Mouse (Mus musculus) heart, adult 2 months (tissue): ENCODE data around the gene Fcmr. TPM values are rescaled to one million over a fixed set of nuclear protein-coding genes. Genes with fewer than 3 reads are reported as not detected.

Experiments used
- DNase-seq, 2 experiments: peaks; one replicate each; pipeline ENCODE4 v3.0.0; 2021
- H3K27ac ChIP-seq: fragments of 200-600 bp; 2 replicates; pipeline ENCODE4 v1.8.1; 2022
- H3K27me3 ChIP-seq: fragments of 200-500 bp; 2 replicates; pipeline ENCODE4 v1.6.1; 2012; ENCODE audit warnings: mild to moderate bottlenecking, low read length, inconsistent platforms, mixed read lengths; ENCODE audit not compliant: control insufficient read depth, insufficient read depth
- H3K36me3 ChIP-seq: fragments of 200-500 bp; 2 replicates; pipeline ENCODE4 v1.6.1; 2012; ENCODE audit warnings: low read length, inconsistent platforms; ENCODE audit not compliant: control insufficient read depth, insufficient read depth
- H3K4me1 ChIP-seq: fragments of 200-500 bp; 2 replicates; pipeline ENCODE4 v1.6.1; 2011; ENCODE audit warnings: low read length; ENCODE audit not compliant: control insufficient read depth, insufficient read depth
- H3K4me3 ChIP-seq: fragments of 200-600 bp; 2 replicates; pipeline ENCODE4 v1.8.1; 2022
- H3K79me2 ChIP-seq: fragments of 200-500 bp; replicated peaks from 2 replicates; pipeline ENCODE4 v1.6.1; 2012; ENCODE audit warnings: mild to moderate bottlenecking, inconsistent platforms, low read length, moderate library complexity, mixed read lengths; ENCODE audit not compliant: control insufficient read depth, insufficient read depth
- H3K9ac ChIP-seq: fragments of 200-500 bp; 2 replicates; pipeline ENCODE4 v1.6.1; 2012; ENCODE audit warnings: low read depth, mild to moderate bottlenecking, control low read depth, inconsistent platforms, low read length, mixed read lengths
- CTCF ChIP-seq: fragments of 200-600 bp; IDR thresholded peaks from 2 replicates; pipeline ENCODE4 v1.8.1; 2022; ENCODE audit warnings: antibody characterized with exemption, mild to moderate bottlenecking, moderate library complexity
- EP300 ChIP-seq: fragments of 200-500 bp; IDR thresholded peaks from 2 replicates; pipeline ENCODE4 v1.6.1; 2011; ENCODE audit warnings: low read depth, low read length, control low read depth; ENCODE audit not compliant: insufficient read depth
- POLR2A ChIP-seq: fragments of 200-500 bp; IDR thresholded peaks from 2 replicates; pipeline ENCODE4 v1.6.1; 2011; ENCODE audit warnings: mild to moderate bottlenecking, low read depth, low read length, control low read depth; ENCODE audit not compliant: insufficient read depth
- WGBS: fragments of 180-500 bp; shearing (Covaris S2); methylation state at CpG from one replicate; pipeline ENCODE4 v1.1.7; 2018; 5-methylcytosine and 5-hydroxymethylcytosine counted together
- intact Hi-C: fragments of 180-260 bp; cut with DNase I; formaldehyde crosslinking; loops from one replicate; pipeline ENCODE4 v1.15.1; 2025
- polyA plus RNA-seq: library from polyadenylated mRNA; depleted of rRNA; stranded (reverse); fragments of >200 nt; gene quantifications from 2 replicates; pipeline ENCODE4 v1.2.3, GENCODE M21; 2012
- total RNA-seq, 2 experiments: library from RNA; stranded (reverse); gene quantifications; 2 replicates each; pipeline ENCODE4 v1.2.3; 2021

Gene Fcmr
- total and polyA plus RNA-seq, 3 experiments = 1.1 to 6.5 (median 1.5) TPM

GRCm38 (mm10) chr1:130855723-130856122, 9.7 kb upstream of the Fcmr start:
- H3K36me3 ChIP-seq = no peaks in the 10 kb centered on the region
- TF ChIP-seq POLR2A (no peak), CTCF (no peak), EP300 (no peak)
- 81% methylated on average over 2 of the region's 2 CpGs for WGBS
- DNase-seq = no peak
- no peaks in the 10 kb centered on the region for H3K79me2 ChIP-seq
- H3K27ac ChIP-seq = no peak overlapping the region
- H3K4me1 ChIP-seq = no peaks in the 10 kb centered on the region
- H3K9ac ChIP-seq = no peak overlapping the region
- H3K27me3 ChIP-seq = no peaks in the 10 kb centered on the region
- no peak overlapping the region for H3K4me3 ChIP-seq
- intact Hi-C loops = no loop called here

GRCm38 (mm10) chr1:130857456-130857855, 8.0 kb upstream of the Fcmr start:
- no peak overlapping the region for H3K27ac ChIP-seq
- no peak overlapping the region for H3K9ac ChIP-seq
- H3K27me3 ChIP-seq = no peaks in the 10 kb centered on the region
- no peaks in the 10 kb centered on the region for H3K79me2 ChIP-seq
- no peak for DNase-seq
- intact Hi-C loops = no loop called here
- TF ChIP-seq EP300 = no peak
- no peak for TF ChIP-seq POLR2A
- no peak for TF ChIP-seq CTCF
- 82% methylated on average over 4 of the region's 4 CpGs for WGBS
- H3K4me1 ChIP-seq = no peaks in the 10 kb centered on the region
- H3K4me3 ChIP-seq = no peak overlapping the region
- no peaks in the 10 kb centered on the region for H3K36me3 ChIP-seq

DNA sequence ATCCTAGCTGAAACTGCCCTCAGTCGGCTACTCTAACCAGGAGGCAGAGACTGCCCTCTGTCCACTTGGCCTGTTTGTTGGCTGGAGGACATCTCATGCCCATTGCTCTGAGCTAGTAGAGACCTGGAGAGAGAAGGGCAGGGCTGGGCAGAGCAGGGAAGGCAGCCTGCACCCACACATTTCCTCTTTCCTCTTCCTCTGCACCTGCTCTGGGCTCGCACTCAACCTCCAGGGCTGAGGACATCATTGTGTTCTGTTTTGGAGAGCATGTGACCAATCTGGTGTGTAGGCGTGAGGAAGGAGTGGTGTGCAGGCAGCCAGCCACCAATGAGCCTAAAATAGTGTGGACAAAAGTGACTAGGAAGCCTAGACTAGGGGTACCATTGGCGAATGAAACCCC, 1.2 kb upstream of the Fcmr start:
- Histone ChIP-seq H3K4me3 (no peak overlapping the region), H3K27me3 (no peaks in the 10 kb centered on the region), H3K79me2 (no peaks in the 10 kb centered on the region), H3K36me3 (no peaks in the 10 kb centered on the region), H3K27ac (no peak overlapping the region), H3K4me1 (no peaks in the 10 kb centered on the region), H3K9ac (no peak overlapping the region)
- no peak for TF ChIP-seq EP300
- no peak for TF ChIP-seq POLR2A
- TF ChIP-seq CTCF = no peak
- DNase-seq = peak in 1 of 2 experiments; percentile 36
- WGBS = 53% methylated on average over 4 of the region's 4 CpGs
- intact Hi-C loops = no loop called here

- H3K9ac ChIP-seq = no peak overlapping the region
- no peaks in the 10 kb centered on the region for H3K4me1 ChIP-seq
- no peaks in the 10 kb centered on the region for H3K79me2 ChIP-seq
- no peaks in the 10 kb centered on the region for H3K27me3 ChIP-seq
- no peak overlapping the region for H3K4me3 ChIP-seq
- no peaks in the 10 kb centered on the region for H3K36me3 ChIP-seq
- WGBS = 91% methylated on average over 5 of the region's 5 CpGs
- DNase-seq = no peak
- intact Hi-C loops = no loop called here
- no peak overlapping the region for H3K27ac ChIP-seq
- TF ChIP-seq EP300 (no peak), CTCF (no peak), POLR2A (no peak)
Observed at GRCm38 (mm10) chr1:130864741-130865140, 728 bp upstream of the Fcmr start.

DNA sequence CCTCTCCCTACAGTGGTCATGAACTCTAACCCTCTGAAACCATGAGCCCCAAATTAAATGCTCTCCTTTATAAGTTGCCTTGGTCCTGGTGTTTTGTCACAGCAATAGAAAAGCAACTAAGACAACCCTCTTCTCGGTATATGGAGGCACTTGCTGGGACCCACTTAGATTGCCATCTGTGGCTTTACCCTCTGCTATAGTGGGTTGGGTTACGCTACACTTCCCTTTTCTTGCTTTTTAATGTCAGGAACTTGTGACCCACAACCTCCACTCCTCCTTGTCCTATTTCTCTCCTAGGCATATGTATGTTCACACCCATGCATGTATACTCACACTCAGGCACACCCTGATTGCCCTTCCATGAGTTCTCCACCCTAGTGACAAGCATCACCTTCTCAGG, 7.4 kb downstream of the Fcmr start:
- no peak overlapping the region for H3K27ac ChIP-seq
- WGBS = 80% methylated on average over 2 of the region's 2 CpGs
- TF ChIP-seq POLR2A (no peak), EP300 (no peak), CTCF (no peak)
- intact Hi-C loops = loop anchor here (10.0 kb wide), 1 partner anchor 282 kb away; the partner anchor contains the start of gene Eif2d
- no peaks in the 10 kb centered on the region for H3K4me1 ChIP-seq
- H3K36me3 ChIP-seq = no peaks in the 10 kb centered on the region
- H3K79me2 ChIP-seq = no peaks in the 10 kb centered on the region
- H3K4me3 ChIP-seq = no peak overlapping the region
- DNase-seq = no peak
- H3K27me3 ChIP-seq = peaks cover 3% of the 10 kb centered on the region; the same call in 1 of the 2 replicates
- no peak overlapping the region for H3K9ac ChIP-seq

DNA sequence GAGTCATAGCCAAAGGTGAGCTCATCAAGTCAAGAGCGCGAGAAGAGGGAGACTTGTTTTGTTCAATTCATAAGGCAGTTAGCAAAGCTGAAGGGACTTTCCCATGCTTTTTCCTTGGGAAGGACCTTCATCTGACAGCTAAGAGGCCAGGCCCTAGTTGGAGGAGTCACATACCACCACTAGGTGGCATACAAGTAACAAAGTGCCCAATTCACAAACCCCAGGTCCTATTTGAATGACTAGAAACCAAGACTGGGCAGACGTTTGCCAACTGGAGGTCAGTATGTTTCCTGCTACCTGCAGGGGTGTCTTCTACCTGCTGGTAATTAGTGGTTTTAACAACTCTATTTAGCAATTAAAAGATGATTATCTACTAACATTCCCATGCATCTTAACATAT, 9.7 kb downstream of the Fcmr start:
- Histone ChIP-seq H3K79me2 (no peaks in the 10 kb centered on the region), H3K9ac (no peak overlapping the region), H3K4me1 (no peaks in the 10 kb centered on the region), H3K27me3 (peaks cover 11% of the 10 kb centered on the region; the same call in 1 of the 2 replicates), H3K27ac (no peak overlapping the region), H3K4me3 (no peak overlapping the region), H3K36me3 (no peaks in the 10 kb centered on the region)
- no peak for TF ChIP-seq POLR2A
- TF ChIP-seq CTCF = peak; percentile 90
- intact Hi-C loops = loop anchor here (5.0 to 10.0 kb wide), 3 partner anchors 280 to 387 kb away; partner anchors contain the start of gene Eif2d
- 29% methylated on average over 3 of the region's 3 CpGs for whole genome bisulfite sequencing
- peak in 1 of 2 experiments; percentile 18 for DNase-seq

DNA sequence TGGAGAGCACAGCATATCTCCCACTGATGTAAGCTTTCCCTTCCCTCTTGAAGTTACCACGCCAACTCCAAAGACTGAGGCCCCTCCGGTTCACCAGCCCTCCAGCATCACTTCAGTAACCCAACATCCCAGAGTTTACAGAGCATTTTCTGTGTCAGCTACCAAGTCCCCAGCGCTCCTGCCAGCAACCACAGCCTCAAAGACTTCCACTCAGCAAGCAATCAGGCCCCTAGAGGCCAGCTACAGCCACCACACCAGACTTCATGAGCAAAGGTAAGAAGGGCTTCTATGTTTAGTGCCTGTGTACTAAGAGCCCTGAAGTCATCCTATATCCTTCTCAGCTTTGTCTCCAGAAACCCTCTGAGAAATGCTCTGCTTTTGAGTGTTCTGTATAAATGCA, 10.4 kb downstream of the Fcmr start:
- intact Hi-C loops = loop anchor here (1.0 to 10.0 kb wide), 5 partner anchors 103 to 386 kb away; partner anchors contain the start of gene Eif2d
- Histone ChIP-seq H3K9ac (no peak overlapping the region), H3K4me1 (no peaks in the 10 kb centered on the region), H3K36me3 (no peaks in the 10 kb centered on the region), H3K79me2 (no peaks in the 10 kb centered on the region), H3K27ac (no peak overlapping the region), H3K27me3 (peaks cover 13% of the 10 kb centered on the region; the same call in 1 of the 2 replicates), H3K4me3 (no peak overlapping the region)
- DNase-seq = no peak
- 57% methylated on average over 3 of the region's 3 CpGs for WGBS
- no peak for TF ChIP-seq CTCF
- TF ChIP-seq EP300 = no peak
- no peak for TF ChIP-seq POLR2A
